Mouse (Mus musculus): Measurements from ENCODE around the gene Zfp462. TPM values are rescaled to one million over a fixed set of nuclear protein-coding genes. Genes with fewer than 3 reads are reported as not detected.

The Zfp462 gene
- polyA plus RNA-seq, 1 experiment from 2014 or later, result 22.6 TPM

- Histone ChIP-seq H3K4me3 (replicated peaks) (no peak overlapping the region), H3K36me3 (peaks cover 42% of the 10 kb centered on the region), H3K9me3 (no peaks in the 10 kb centered on the region), H3K27ac (no peak overlapping the region), H3K4me2 (replicated peaks) (no peak overlapping the region), H3K4me1 (replicated peaks) (0 out of 2 replicates have a peak, but pooled peaks cover 4% of the 10 kb centered on the region), H3K9ac (replicated peaks) (no peak overlapping the region), H3K27me3 (no peaks in the 10 kb centered on the region)
- no peak for ATAC-seq
- WGBS, result 81% methylated on average over 8 of the region's 8 CpGs
Observed at GRCm38 (mm10) chr4:55032317-55032930, 87.6 kb downstream of the Zfp462 start.

- Histone ChIP-seq H3K4me2 (replicated peaks) (no peak overlapping the region), H3K36me3 (peaks cover 47% of the 10 kb centered on the region), H3K4me1 (replicated peaks) (0 out of 2 replicates have a peak, but pooled peaks cover 4% of the 10 kb centered on the region), H3K9ac (replicated peaks) (no peak overlapping the region), H3K4me3 (replicated peaks) (no peak overlapping the region), H3K9me3 (no peaks in the 10 kb centered on the region), H3K27me3 (no peaks in the 10 kb centered on the region), H3K27ac (no peak overlapping the region)
- no peak for ATAC-seq
- WGBS, result 77% methylated on average over 6 of the region's 6 CpGs
Observed at GRCm38 (mm10) chr4:55033452-55033851, 88.6 kb downstream of the Zfp462 start.

DNA sequence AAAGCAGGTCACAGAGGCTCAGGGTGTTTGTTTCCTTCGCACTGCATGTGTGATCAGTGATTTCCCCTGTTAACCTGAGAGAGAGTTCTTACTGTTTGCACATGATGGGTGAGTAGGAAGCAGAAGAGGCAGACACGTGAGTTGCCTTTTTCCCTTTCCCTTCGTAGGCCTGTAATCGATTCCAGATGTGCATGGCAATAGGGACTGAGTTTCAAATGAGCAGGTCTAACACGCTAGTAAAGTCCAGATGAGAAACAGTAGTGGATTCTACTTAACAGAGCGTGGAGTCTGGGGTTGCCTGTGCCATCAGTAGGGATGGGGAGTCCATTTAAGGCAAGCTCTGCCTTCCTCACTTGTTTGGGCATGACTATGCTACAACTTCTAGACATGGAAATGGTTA is 93.3 kb downstream of the Zfp462 start:
- Histone ChIP-seq H3K36me3 (peaks cover 54% of the 10 kb centered on the region), H3K9me3 (no peaks in the 10 kb centered on the region)
- 90% methylated on average over 6 of the region's 6 CpGs for WGBS

DNA sequence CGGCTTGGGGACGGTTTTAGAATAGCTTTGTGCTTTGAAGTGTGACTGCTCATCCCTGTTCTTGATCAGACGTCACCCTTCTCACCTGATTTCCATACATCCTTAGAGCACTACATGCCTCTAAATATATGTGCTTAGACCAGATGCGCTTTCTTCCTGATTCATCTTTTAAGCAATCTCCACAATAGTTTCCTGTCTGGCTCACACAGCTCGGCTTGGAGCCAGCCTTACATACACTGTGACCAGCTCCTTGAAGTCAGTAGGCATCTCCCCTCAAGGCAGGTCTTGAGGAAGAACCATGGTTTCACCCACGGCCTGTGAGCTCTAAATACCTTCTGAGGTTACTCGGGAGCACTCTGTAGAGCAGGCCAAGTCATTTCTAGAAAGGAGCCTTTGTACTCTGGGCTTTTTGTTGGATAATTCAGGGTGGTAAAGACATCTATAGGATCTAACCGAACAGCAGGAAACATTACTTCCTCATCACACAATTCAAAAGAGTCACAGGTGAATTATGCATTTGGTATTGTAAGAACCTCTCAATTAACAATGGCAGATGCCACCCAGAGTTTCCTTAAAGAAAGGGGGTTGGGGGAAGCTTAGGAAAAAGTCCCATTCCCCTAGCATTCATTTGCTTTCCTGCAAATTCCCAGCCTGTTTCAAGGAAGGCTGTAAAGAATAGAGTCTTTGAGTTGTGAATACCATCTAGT is 95.6 kb downstream of the Zfp462 start:
- Histone ChIP-seq H3K27ac (peak overlapping the region; percentile 60), H3K4me2 (replicated peaks) (no peak overlapping the region), H3K36me3 (peaks cover 57% of the 10 kb centered on the region), H3K27me3 (no peaks in the 10 kb centered on the region), H3K4me3 (replicated peaks) (no peak overlapping the region), H3K9ac (replicated peaks) (no peak overlapping the region), H3K9me3 (no peaks in the 10 kb centered on the region), H3K4me1 (replicated peaks) (peaks cover 35% of the 10 kb centered on the region)
- 49% methylated on average over 8 of the region's 8 CpGs for WGBS
- ATAC-seq, result 0 out of 2 replicates have a peak, but pooled peaks have one; percentile 26

More for the DNA sequence above, 93.3 kb downstream of the Zfp462 start:
- Histone ChIP-seq H3K27me3 (no peaks in the 10 kb centered on the region), H3K9ac (replicated peaks) (no peak overlapping the region), H3K4me2 (replicated peaks) (no peak overlapping the region), H3K4me1 (replicated peaks) (peaks cover 35% of the 10 kb centered on the region), H3K4me3 (replicated peaks) (no peak overlapping the region), H3K27ac (no peak overlapping the region)
- ATAC-seq, result no peak

DNA sequence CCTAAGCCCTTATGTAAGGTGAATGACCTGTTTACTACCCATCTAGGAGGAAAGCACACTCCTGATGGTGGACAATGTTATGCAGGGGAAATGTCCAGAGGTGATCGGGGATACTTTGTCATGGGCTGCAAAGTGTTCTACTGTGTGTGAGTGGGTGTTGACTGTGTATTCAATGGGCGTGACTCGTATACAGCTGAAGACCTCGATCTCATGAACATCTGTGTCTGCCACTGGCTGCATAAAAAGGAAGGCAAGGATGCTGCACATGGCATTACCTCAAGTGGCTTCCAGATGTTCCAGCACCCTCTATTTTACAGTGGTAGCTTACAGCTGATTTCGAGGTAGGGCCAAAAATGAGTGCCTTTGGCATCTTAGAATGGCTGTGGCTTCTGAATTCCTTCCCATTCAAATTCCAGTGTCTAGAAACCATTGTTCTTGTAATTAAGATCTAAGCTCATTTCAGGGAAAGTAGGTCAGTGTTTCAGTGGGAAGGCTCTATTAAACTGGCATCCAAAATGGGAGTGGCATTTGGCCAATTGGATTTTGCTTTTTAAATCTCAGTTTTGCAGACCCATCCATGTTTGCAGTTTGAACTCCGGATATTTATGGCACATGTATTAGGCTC is 96.4 kb downstream of the Zfp462 start:
- no peak for ATAC-seq
- no peak overlapping the region for H3K4me2 ChIP-seq (replicated peaks)
- no peak overlapping the region for H3K27ac ChIP-seq
- H3K36me3 ChIP-seq, result peaks cover 63% of the 10 kb centered on the region
- 91% methylated on average over 6 of the region's 6 CpGs for WGBS
- H3K9ac ChIP-seq (replicated peaks), result no peak overlapping the region
- no peaks in the 10 kb centered on the region for H3K9me3 ChIP-seq
- H3K4me3 ChIP-seq (replicated peaks), result no peak overlapping the region
- H3K4me1 ChIP-seq (replicated peaks), result peaks cover 35% of the 10 kb centered on the region
- H3K27me3 ChIP-seq, result no peaks in the 10 kb centered on the region

DNA sequence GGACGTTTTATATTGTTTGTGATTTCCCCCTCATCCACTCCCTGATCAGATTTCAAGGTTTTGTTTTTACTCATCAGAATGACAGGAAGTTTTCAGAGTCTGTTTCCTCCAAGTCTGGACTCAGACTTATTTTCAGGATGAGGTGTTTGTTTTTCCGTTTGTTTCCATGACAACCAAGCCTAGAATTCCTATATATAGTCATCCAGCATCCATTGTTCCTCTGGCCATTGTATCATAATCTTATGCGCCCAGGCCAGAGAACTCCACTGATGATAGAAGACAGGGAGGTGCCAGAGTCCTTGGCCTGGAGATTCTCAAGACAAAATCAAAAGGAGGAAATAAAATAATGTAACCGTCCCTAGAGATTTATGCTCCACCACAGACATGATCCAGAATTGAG is 97.7 kb downstream of the Zfp462 start:
- Histone ChIP-seq H3K4me1 (replicated peaks) (peaks cover 35% of the 10 kb centered on the region), H3K36me3 (peaks cover 61% of the 10 kb centered on the region), H3K4me2 (replicated peaks) (no peak overlapping the region), H3K9me3 (no peaks in the 10 kb centered on the region), H3K27ac (no peak overlapping the region), H3K27me3 (no peaks in the 10 kb centered on the region), H3K4me3 (replicated peaks) (no peak overlapping the region), H3K9ac (replicated peaks) (no peak overlapping the region)
- ATAC-seq, result no peak
- 30% methylated on average over 4 of the region's 4 CpGs for WGBS

- peaks cover 10% of the 10 kb centered on the region for H3K4me1 ChIP-seq (replicated peaks)
- no peaks in the 10 kb centered on the region for H3K9me3 ChIP-seq
- no peak overlapping the region for H3K4me3 ChIP-seq (replicated peaks)
- no peak for ATAC-seq
- H3K4me2 ChIP-seq (replicated peaks), result no peak overlapping the region
- WGBS, result 88% methylated on average over 7 of the region's 7 CpGs
- H3K27me3 ChIP-seq, result no peaks in the 10 kb centered on the region
- no peak overlapping the region for H3K9ac ChIP-seq (replicated peaks)
- H3K36me3 ChIP-seq, result peaks cover 67% of the 10 kb centered on the region
- no peak overlapping the region for H3K27ac ChIP-seq
Observed at GRCm38 (mm10) chr4:55047266-55047665, 102.4 kb downstream of the Zfp462 start.

DNA sequence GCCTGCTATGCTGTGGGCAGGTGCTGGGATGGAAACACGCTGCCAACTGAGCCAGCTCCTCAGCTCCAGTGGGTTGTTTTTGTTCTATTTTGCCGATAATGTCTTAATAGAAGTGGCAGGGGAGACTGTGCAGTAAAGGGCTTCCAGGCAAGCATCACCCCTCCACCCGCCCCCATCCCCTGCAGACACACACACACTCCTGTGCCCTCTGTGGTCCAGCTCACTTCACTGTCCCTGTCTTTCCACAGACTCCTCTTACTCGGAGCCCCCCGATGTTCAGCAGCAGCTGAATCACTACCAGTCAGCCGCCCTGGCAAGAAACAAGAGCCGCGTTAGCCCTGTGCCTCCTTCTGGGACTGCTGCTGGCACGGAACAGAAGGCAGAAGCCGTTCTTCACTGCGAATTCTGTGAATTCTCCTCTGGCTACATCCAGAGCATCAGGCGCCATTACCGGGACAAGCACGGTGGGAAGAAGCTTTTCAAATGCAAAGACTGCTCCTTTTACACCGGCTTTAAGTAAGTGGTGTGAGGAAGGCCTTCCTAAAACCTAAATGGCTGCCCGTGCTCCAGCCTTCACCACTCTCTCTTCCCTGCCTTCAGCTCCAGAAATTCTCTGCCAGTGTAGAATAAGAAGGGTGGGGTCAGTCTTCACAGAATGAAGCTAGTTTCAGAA is 105.2 kb downstream of the Zfp462 start:
- peak; percentile 51; the same call in 1 of the 2 replicates for ATAC-seq
- peaks cover 79% of the 10 kb centered on the region for H3K36me3 ChIP-seq
- H3K27ac ChIP-seq, result peak overlapping the region; percentile 32; the same call in 1 of the 2 replicates
- peaks cover 5% of the 10 kb centered on the region; the same call in 1 of the 2 replicates for H3K4me1 ChIP-seq (replicated peaks)
- 71% methylated on average over 16 of the region's 16 CpGs for WGBS
- no peaks in the 10 kb centered on the region for H3K27me3 ChIP-seq
- H3K4me2 ChIP-seq (replicated peaks), result no peak overlapping the region
- no peak overlapping the region; the same call in 1 of the 2 replicates for H3K9ac ChIP-seq (replicated peaks)
- no peaks in the 10 kb centered on the region for H3K9me3 ChIP-seq
- no peak overlapping the region for H3K4me3 ChIP-seq (replicated peaks)

GRCm38 (mm10) chr4:55051345-55051744 is 106.5 kb downstream of the Zfp462 start:
- peaks cover 78% of the 10 kb centered on the region for H3K36me3 ChIP-seq
- 96% methylated on average over 4 of the region's 4 CpGs for WGBS

DNA sequence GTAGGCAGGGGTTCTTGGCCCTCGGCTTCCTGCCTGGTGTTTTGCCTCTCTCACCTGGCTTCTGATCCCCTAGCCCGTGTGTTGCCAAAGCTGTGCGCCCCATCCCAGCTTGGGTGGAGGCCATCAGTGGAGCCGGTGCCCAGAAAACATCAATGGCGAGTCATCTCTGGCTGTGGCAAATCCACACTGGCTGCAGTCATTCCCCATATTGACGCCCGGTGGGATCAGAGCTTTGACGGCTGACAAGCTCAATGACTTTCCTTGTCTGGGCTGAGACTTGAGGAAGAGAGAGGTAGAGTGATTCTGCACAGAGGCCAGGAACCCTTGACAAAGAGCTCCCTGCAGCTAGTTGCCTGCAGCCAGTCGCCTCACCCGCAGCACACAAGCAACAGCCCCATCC is 107.8 kb downstream of the Zfp462 start:
- H3K36me3 ChIP-seq, result peaks cover 80% of the 10 kb centered on the region
- 90% methylated on average over 10 of the region's 10 CpGs for WGBS
- peak overlapping the region; percentile 39; the same call in 1 of the 2 replicates for H3K27ac ChIP-seq

More at GRCm38 (mm10) chr4:55051345-55051744, 106.5 kb downstream of the Zfp462 start:
- Histone ChIP-seq H3K27ac (no peak overlapping the region), H3K4me2 (replicated peaks) (no peak overlapping the region), H3K9ac (replicated peaks) (no peak overlapping the region), H3K4me3 (replicated peaks) (no peak overlapping the region), H3K9me3 (no peaks in the 10 kb centered on the region), H3K4me1 (replicated peaks) (peaks cover 5% of the 10 kb centered on the region; the same call in 1 of the 2 replicates), H3K27me3 (no peaks in the 10 kb centered on the region)
- no peak for ATAC-seq

DNA sequence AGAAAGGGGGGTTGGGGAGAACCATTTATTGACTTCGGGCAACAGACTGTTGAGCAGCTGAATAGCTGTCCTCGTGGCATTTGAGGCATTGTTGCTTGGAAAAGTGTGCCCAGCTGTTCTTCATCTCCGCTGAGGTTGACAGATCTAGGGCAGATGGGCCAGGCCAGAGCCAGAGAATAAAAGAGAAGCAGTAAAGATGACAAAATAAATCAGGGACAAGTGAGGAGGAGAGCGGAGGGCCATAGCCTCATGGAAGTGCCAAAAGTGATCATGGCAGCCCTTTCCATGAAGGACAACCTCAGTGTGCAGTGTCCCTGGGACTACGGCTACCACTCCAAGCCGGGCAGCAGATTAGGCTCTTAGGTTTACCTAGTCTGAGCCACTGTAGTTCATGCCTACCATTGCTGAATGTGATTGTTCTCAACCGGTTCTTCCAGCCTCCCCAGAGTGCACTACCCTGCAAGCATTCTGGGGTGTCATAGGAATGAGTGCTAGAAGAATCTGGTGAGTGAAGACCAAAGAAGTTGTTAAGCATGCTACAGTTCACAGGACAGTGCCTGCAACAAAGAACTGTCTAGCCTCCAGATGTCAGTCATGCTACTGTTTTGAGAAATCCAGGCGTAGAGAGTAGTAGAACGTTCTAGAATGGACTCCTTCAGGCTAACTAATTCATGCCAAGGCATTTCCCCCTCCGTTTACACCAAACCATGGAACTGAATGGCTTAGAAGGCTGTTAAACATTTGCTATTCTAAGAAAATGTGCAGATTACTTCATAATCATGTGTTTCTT is 113.0 kb downstream of the Zfp462 start:
- no peak overlapping the region for H3K4me3 ChIP-seq (replicated peaks)
- H3K27ac ChIP-seq, result 0 out of 2 replicates have a peak overlapping the region, but pooled peaks have one; percentile 7
- H3K9me3 ChIP-seq, result no peaks in the 10 kb centered on the region
- H3K27me3 ChIP-seq, result no peaks in the 10 kb centered on the region
- no peak overlapping the region for H3K9ac ChIP-seq (replicated peaks)
- H3K36me3 ChIP-seq, result peaks cover 83% of the 10 kb centered on the region
- H3K4me2 ChIP-seq (replicated peaks), result no peak overlapping the region
- WGBS, result 81% methylated on average over 10 of the region's 10 CpGs
- ATAC-seq, result no peak
- peaks cover 3% of the 10 kb centered on the region; the same call in 1 of the 2 replicates for H3K4me1 ChIP-seq (replicated peaks)

More for the DNA sequence above, 107.8 kb downstream of the Zfp462 start:
- peaks cover 5% of the 10 kb centered on the region; the same call in 1 of the 2 replicates for H3K4me1 ChIP-seq (replicated peaks)
- H3K27me3 ChIP-seq, result no peaks in the 10 kb centered on the region
- ATAC-seq, result 0 out of 2 replicates have a peak, but pooled peaks have one; percentile 15
- no peak overlapping the region for H3K4me2 ChIP-seq (replicated peaks)
- no peak overlapping the region for H3K9ac ChIP-seq (replicated peaks)
- no peaks in the 10 kb centered on the region for H3K9me3 ChIP-seq
- no peak overlapping the region for H3K4me3 ChIP-seq (replicated peaks)
